Mouse (Mus musculus): ENCODE measurements at regions not wholly inside any gene's neighbourhood (a gene's known extent, or its start where the extent isn't known, plus 50 kb on each side); places are given as distances from the start of the nearest gene placed in this dataset.

DNA sequence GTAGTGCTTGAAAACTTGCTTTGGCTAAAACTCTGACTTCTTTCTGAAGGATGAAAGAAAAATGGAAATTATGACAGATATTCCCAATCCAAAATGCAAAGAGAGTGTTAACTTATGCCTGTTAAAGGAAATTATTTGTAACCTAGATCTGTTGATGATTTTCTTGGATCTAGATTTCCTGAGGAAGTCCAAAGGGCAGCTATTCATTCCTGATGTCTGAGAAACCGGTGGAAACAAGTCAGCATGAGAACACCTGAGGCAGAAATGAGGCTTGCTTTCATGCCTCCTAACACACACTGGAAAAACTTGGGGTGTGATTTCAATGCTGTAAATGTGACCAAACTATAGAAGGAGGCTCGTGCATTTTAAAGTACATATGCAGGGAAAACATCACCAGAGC is 432.9 kb upstream of the Ube2e3 start:
- H3K4me3 ChIP-seq (ENCODE audit: control insufficient read depth in 1 of 2, insufficient read depth in 1 of 2, low read depth in 2 of 2, low read length in 2 of 2), result no peak overlapping the region
- no peaks in the 10 kb centered on the region for H3K4me1 ChIP-seq (ENCODE audit: control insufficient read depth in 1 of 2, insufficient read depth in 2 of 2, low read length in 2 of 2)
- H3K9ac ChIP-seq (ENCODE audit: control insufficient read depth, low read depth, low read length, poor library complexity, severe bottlenecking), result no peak overlapping the region
- no peaks in the 10 kb centered on the region for H3K36me3 ChIP-seq (ENCODE audit: control insufficient read depth in 1 of 2, insufficient read depth in 2 of 2, low read length in 2 of 2)
- no peak for DNase-seq (ENCODE audit: low read depth, low spot score)
- no peaks in the 10 kb centered on the region for H3K27me3 ChIP-seq (ENCODE audit: control insufficient read depth in 1 of 2, insufficient read depth in 2 of 2, low read length in 2 of 2)
- TF ChIP-seq POLR2AphosphoS5 (IDR thresholded peaks at IDR 0.05; ENCODE audit: borderline replicate concordance, low read depth, low read length) (no peak), BHLHE40 (IDR thresholded peaks at IDR 0.05; ENCODE audit: borderline replicate concordance, low read depth, low read length) (no peak), NRF1 (IDR thresholded peaks at IDR 0.05; ENCODE audit: insufficient read depth, low read depth, low read length, poor library complexity, severe bottlenecking) (no peak), ELF1 (IDR thresholded peaks at IDR 0.05; ENCODE audit: low read depth, low read length) (no peak), CTCF (IDR thresholded peaks at IDR 0.05 in 2 of 3, conservative IDR thresholded peaks at IDR 0.05 in 1 of 3; ENCODE audit: control insufficient read depth in 1 of 3, insufficient read depth in 1 of 3, low read depth in 2 of 3, low read length in 3 of 3, poor library complexity in 1 of 3, severe bottlenecking in 1 of 3) (no peak), ZNF384 (IDR thresholded peaks at IDR 0.05; ENCODE audit: low read depth, low read length) (no peak), JUND (IDR thresholded peaks at IDR 0.05; ENCODE audit: low read depth, low read length) (no peak), POLR2A (IDR thresholded peaks at IDR 0.05; ENCODE audit: control insufficient read depth in 1 of 2, insufficient read depth in 1 of 2, low read depth in 1 of 2, low read length in 2 of 2, poor library complexity in 1 of 2) (no peak), HCFC1 (IDR thresholded peaks at IDR 0.05; ENCODE audit: low read depth, low read length) (no peak), KAT2A (conservative IDR thresholded peaks at IDR 0.05; ENCODE audit: low read depth, low read length) (no peak)
- H3K9me3 ChIP-seq (replicated peaks; ENCODE audit: insufficient read depth, low read length), result no peaks in the 10 kb centered on the region
- no peak overlapping the region for H3K27ac ChIP-seq (ENCODE audit: control insufficient read depth, low read depth, low read length)
- H3K79me2 ChIP-seq (ENCODE audit: control insufficient read depth, insufficient read depth, low read length, poor library complexity), result no peaks in the 10 kb centered on the region

DNA sequence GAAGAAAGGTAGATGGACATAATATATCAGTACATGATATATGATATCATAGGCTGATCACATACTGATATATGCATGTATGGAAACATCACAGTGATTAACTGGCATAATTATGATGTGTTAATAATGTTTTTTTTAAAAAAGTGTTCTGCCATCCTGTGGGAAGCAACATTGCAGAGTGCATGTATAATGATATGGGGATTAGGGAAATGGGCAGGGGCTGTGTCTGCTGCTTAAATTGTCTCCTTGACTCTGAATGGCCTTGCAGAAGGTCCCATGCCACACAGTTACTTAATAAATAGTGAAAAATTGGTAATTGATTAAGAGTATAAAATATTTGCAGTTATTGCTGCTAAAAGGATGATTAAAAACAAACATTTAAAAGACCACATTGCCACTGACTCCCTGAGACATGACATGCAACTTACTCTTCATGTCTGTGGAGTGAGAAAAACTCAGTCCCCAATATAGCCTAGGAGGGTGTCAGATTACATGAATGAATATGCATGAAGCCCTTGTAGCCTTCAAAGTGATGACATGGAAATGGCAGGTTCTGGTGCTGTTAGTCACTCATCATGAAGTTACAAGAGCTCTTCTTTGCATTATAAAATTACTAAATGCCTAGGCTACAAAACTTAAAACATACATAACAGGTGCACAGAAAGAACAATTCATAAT is 440.1 kb upstream of the Ube2e3 start:
- H3K9ac ChIP-seq (ENCODE audit: control insufficient read depth, low read depth, low read length, poor library complexity, severe bottlenecking), result no peak overlapping the region
- H3K4me1 ChIP-seq (ENCODE audit: control insufficient read depth in 1 of 2, insufficient read depth in 2 of 2, low read length in 2 of 2), result no peaks in the 10 kb centered on the region
- no peaks in the 10 kb centered on the region for H3K27me3 ChIP-seq (ENCODE audit: control insufficient read depth in 1 of 2, insufficient read depth in 2 of 2, low read length in 2 of 2)
- H3K27ac ChIP-seq (ENCODE audit: control insufficient read depth, low read depth, low read length), result no peak overlapping the region
- no peak overlapping the region for H3K4me3 ChIP-seq (ENCODE audit: control insufficient read depth in 1 of 2, insufficient read depth in 1 of 2, low read depth in 2 of 2, low read length in 2 of 2)
- no peak for DNase-seq (ENCODE audit: low read depth, low spot score)
- no peaks in the 10 kb centered on the region for H3K9me3 ChIP-seq (replicated peaks; ENCODE audit: insufficient read depth, low read length)
- TF ChIP-seq MYC (IDR thresholded peaks at IDR 0.05; ENCODE audit: low read depth, low read length) (no peak), NRF1 (IDR thresholded peaks at IDR 0.05; ENCODE audit: insufficient read depth, low read depth, low read length, poor library complexity, severe bottlenecking) (no peak), NELFE (IDR thresholded peaks at IDR 0.05; ENCODE audit: low read depth, low read length) (no peak), CTCF (IDR thresholded peaks at IDR 0.05 in 2 of 3, conservative IDR thresholded peaks at IDR 0.05 in 1 of 3; ENCODE audit: control insufficient read depth in 1 of 3, insufficient read depth in 1 of 3, low read depth in 2 of 3, low read length in 3 of 3, poor library complexity in 1 of 3, severe bottlenecking in 1 of 3) (no peak), MAZ (IDR thresholded peaks at IDR 0.05; ENCODE audit: low read depth, low read length) (no peak), EP300 (IDR thresholded peaks at IDR 0.05; ENCODE audit: low read depth in 1 of 2, low read length in 2 of 2) (no peak), MAX (IDR thresholded peaks at IDR 0.05; ENCODE audit: low read length) (no peak), TBP (IDR thresholded peaks at IDR 0.05; ENCODE audit: low read depth, low read length) (no peak), UBTF (IDR thresholded peaks at IDR 0.05; ENCODE audit: borderline replicate concordance, insufficient read depth, low read depth, low read length) (no peak), ZKSCAN1 (IDR thresholded peaks at IDR 0.05; ENCODE audit: low read depth, low read length) (no peak)
- no peaks in the 10 kb centered on the region for H3K36me3 ChIP-seq (ENCODE audit: control insufficient read depth in 1 of 2, insufficient read depth in 2 of 2, low read length in 2 of 2)
- no peaks in the 10 kb centered on the region for H3K79me2 ChIP-seq (ENCODE audit: control insufficient read depth, insufficient read depth, low read length, poor library complexity)
